ENCODE assay signal across 18 mouse cellular contexts in the genomic region with DNA sequence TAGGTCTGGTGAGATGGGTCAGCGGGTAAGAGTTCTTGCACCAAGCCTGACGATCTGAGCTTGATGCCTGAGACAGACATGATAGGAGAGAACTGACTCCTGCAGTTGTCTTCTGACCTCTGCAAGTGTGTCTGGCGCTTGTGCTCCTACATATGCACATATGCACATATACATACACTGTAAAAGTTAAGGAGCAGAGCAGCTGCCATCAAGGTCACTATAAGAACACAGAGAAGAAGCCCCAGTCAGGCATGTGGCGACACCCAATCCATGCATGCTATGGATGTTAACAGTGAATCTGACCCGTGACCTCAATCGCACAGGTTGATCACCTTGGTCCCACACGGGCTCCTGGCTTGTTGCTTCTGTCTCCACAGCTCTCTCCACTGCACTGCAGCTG.
"Had no signal": no experiment of that assay in that cellular context is flagged by ENCODE, and none has a peak within 500 bp of the region (broad histone marks: within the 10 kb centered on the region; RNA-seq: fewer than 3 reads in every experiment).

No protein-coding gene starts in this region.

- H3K27ac ChIP-seq: liver, embryonic 14.5 days; midbrain, embryonic 13.5 days; midbrain, embryonic 15.5 days; neural tube, embryonic 13.5 days; neural tube, embryonic 15.5 days; stomach, embryonic 15.5 days; stomach, postnatal 0 days had no signal

- H3K36me3 ChIP-seq: midbrain, embryonic 15.5 days; neural tube, embryonic 15.5 days; stomach, embryonic 15.5 days had no signal

- H3K4me3 ChIP-seq: megakaryocyte, embryonic 14.5 days; midbrain, embryonic 13.5 days; midbrain, embryonic 15.5 days; neural tube, embryonic 13.5 days; neural tube, embryonic 15.5 days; stomach, embryonic 15.5 days had no signal

- H3K27me3 ChIP-seq: midbrain, embryonic 13.5 days; midbrain, embryonic 15.5 days; neural tube, embryonic 13.5 days; neural tube, embryonic 15.5 days; stomach, embryonic 15.5 days had no signal

- H3K4me1 ChIP-seq: midbrain, embryonic 15.5 days; stomach, embryonic 15.5 days had no signal

- DNase-seq: lung, adult 18-20 months; lung, embryonic 14.5 days; lung, postnatal 10 days; lung, postnatal 4 days; retina, postnatal 1 day; right cerebral cortex, adult 18-20 months; right cerebral cortex, postnatal 25 days; thymus, adult 2 months; thymus, postnatal 25 days; thymus, postnatal 4 days had no signal
